Mouse (Mus musculus) stomach, postnatal 0 days (tissue): Measurements from ENCODE around the gene Epb41.

ENCODE experiments used
- CTCF ChIP-seq: IDR thresholded peaks from 2 replicates; pipeline ENCODE4 v1.5.1; 2016; ENCODE audit warnings: antibody characterized with exemption, low read depth, mild to moderate bottlenecking, moderate library complexity
- EP300 ChIP-seq: optimal IDR thresholded peaks from 2 replicates; pipeline ENCODE3; 2016; ENCODE audit warnings: antibody characterized with exemption

- TF ChIP-seq CTCF (no peak), EP300 (no peak)
These were observed 127.3 kb downstream of the Epb41 start for GRCm38 (mm10) chr4:131947848-131948247.
